Mouse (Mus musculus): ENCODE measurements around the gene Arl6ip5.
A peak's percentile ranks its signal among the peaks of the same experiment; 100 is the strongest.

Arl6ip5 gene

DNA sequence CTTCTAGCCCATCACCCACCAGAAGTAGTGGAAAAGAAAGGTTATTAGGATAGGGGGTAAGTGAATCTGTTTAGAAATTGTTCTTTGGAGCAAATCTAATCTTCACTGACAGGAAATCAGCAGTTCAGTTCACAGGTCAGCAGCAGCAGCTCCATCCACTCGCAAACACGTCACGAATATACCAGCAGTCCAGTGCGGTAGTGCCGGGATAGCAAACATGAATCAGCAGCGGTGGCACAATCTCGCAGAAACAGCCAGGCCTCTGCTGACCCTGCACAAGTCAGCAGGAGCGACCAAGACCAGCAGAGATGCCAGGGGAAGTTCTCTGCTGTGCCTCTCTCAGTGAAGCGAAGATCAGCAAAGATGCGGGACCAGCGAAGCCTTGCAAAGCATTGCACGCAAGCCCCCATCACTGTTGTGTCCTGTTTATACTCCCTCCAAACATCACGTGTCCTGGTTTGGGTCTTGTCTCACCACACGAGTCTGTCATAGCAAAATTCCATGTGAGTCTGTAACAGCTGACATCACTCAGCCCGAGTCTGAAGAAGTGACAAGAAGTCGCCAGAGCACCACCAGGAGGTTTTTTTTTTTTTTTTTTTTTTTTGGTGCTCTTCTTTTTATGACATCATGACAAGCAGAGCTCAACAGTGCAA lies 62.7 kb downstream of the Arl6ip5 start:
- no peak for DNase-seq (ENCODE audit: inconsistent ontology term)

- DNase-seq (ENCODE audit: inconsistent ontology term), result no peak
These were observed 63.3 kb downstream of the Arl6ip5 start for GRCm38 (mm10) chr6:97273777-97274176.

DNA sequence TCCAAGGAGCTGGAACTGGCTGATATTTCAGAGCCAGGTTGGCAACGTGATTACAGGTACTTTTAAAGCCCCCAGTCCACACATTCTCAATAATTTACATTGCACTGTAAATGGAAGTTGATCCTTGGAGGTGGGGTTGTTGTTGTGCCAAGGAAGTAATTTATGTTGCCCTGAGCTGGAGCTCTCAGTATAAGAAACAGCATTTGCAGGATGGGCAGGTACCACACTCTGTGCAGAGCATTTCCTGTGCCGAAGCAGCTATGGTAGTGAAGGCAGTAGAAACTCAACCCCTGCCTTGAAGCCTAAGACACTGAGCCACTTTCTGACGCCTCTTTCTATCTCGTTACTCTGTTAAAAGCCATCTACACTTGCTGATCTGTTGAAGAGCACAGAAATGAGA lies 65.3 kb downstream of the Arl6ip5 start:
- DNase-seq (ENCODE audit: inconsistent ontology term), result no peak

DNA sequence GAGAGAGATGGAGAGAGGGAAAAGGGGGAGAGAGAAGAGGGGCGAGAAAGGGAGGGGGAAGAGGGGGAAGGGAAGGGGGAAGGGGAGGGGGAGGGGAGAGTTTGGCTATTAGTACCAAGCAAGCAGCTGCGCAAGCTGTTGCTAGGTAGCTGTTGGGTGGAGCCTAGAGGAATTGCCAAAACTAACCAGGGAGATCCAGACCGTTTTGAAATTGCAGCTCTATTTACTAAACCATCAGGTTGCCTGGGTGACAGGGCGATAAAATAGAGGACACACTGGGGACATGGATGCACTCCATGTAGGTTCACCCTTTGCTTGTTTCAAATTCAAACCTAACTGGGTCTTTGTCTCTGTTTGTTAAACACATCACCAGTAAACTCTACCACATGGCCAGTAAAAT lies 65.9 kb downstream of the Arl6ip5 start:
- DNase-seq (ENCODE audit: inconsistent ontology term), result no peak

DNA sequence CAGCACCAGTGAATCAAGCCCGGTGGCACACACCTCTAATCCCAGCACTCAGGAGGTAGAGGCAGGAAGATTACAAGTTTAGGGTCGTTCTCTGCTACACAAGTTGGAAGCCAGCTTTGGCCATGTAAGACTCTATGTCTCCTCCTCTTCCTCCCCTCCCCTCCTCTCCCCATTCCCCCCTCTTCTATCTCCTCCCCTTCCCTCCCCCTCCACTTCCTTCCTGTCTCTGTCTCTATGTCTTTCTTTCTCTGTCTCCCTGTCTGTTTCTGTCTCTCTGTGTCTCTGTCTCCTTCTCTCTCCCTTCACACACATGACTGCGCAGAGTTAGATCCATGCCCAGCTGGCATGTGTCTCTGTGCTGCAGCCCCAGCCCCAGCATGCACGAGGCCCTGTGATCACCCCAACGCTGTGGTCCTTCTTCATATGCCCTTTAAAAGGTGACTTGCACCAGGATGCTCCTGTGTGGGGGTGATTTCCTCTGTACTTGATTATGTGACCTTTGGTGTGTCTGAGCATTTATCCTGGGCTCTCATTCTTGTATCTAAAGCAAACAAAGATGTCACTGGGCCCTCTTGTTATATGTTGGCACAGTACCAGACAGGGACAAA lies 66.5 kb downstream of the Arl6ip5 start:
- DNase-seq (ENCODE audit: inconsistent ontology term), result no peak

- peak; percentile 74 for DNase-seq (ENCODE audit: inconsistent ontology term)
These were observed 67.7 kb downstream of the Arl6ip5 start for GRCm38 (mm10) chr6:97278014-97278787.

DNA sequence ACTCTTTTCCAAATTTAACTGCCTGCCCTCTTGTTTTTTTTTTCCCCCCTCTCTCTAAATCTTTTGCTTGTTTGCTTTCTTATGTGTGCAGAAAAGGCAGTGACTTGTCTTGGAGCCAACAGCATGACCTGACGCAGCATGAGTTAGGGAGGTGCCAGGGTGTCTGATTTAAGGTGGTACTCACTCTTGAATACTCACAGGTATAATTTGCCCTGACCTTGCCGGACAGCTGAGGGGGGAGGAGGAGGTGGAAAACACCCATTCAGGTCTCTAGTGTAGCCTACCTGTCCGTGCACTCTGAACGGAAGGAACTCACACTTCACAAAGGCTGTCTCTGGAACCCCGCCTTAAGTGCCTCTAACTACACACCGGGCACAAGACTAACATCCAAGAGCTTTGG lies 68.4 kb downstream of the Arl6ip5 start:
- no peak for DNase-seq (ENCODE audit: inconsistent ontology term)

Data from Muller cell, postnatal 12 days (primary cell).